Mouse (Mus musculus) CD4-positive, CD25-positive, alpha-beta regulatory T cell, adult 4 months (primary cell): ENCODE data around the gene Wdr60. TPM values are rescaled to one million over a fixed set of nuclear protein-coding genes. Genes with fewer than 3 reads are reported as not detected.
A peak's percentile ranks its signal among the peaks of the same experiment; 100 is the strongest.
"Not testable (repeated sequence)": the region's sequence is repeated elsewhere in the genome, so short reads cannot be mapped to it uniquely, and the experiment has no call there.

Source experiments
- ATAC-seq: one replicate; pipeline ENCODE4 v1.8.0; 2017
- polyA plus RNA-seq, 2 experiments: library from polyadenylated mRNA; unstranded; fragments of 100-300 nt; shearing (Covaris generic); gene quantifications; one replicate each; pipeline ENCODE4 v1.2.1; 2017

Wdr60 gene
- polyA plus RNA-seq, result 1 to 10 TPM; 1.2 to 2.4 TPM

DNA sequence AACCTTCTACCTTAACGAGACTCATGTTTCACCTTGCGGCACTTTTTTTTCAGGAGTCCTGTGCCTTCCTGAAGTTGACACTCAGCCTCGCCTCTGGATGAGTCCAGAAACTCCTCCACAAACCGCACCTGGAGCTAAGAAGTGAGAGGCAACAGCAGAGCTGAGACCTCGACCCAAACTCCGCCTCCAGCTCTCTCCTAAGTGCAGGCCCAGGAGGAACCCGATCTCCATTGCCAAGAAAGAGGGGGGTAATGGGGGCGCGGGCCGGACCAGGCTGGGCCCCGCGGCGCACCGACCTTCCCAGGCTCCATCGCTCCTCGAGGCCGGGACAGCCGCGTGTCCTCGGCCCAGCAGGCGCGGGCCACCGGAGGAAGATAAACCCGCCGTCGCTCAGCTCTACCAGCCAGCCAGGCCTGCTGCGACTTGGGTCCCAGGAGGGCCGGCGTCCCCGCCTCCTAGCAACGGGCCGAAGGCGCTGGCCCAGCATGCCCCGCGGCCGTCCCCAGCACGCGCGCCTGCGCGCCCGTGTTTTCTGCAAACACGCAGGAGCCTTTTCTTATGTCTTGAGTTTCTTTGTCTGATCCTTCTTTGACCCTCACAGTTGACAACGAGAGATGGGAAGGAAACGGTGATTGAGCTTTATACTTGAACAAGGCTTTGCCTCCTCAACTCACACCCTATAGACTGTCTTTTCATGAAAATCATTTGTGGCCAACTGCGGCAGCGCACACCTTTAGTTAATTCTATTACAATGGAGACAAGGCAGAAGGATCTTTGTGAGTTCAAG is at the start of gene Wdr60:
TSS of gene Wdr60 (minus strand) at position 468 of the 787 bp plus-strand sequence.
- ATAC-seq, result peak; percentile 98

DNA sequence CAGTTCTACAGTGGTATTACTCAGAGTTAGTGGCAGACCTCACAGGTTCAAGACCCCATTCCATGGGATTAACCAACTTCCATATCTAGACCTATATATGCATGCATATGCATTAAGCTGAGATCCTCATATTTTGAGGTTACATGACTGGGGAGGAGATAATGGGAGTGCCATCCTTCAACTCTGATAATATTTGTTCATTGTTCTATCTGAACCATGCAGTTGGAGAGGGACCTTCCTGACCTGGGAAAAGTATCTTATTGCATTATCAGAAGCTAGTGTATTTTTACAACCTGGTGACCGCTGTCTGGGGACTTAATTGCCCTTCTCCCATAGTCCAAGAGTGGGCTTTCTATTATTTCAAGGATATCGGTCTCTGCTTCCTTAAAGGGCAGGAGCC is 45.8 kb upstream of the Wdr60 start:
- no peak for ATAC-seq

DNA sequence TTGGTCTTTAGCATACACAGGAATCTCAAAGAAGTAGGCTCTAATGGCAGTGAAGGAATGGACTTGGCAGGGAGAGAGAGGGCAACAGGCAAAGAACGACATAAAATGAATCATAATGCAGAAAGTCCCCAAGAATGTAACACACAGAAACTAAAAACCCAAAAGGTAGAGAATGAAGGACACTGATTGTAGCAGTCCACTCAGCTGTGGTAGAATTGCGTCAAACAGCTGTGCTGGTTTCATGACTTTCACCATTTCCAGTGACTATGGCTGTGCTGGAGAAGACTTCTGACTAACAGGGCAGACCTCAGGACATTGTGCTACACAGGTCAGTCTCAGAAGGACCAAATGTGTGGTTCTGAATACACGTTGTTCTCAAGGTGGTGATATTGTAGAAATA is 45.0 kb upstream of the Wdr60 start:
- ATAC-seq, result no peak

DNA sequence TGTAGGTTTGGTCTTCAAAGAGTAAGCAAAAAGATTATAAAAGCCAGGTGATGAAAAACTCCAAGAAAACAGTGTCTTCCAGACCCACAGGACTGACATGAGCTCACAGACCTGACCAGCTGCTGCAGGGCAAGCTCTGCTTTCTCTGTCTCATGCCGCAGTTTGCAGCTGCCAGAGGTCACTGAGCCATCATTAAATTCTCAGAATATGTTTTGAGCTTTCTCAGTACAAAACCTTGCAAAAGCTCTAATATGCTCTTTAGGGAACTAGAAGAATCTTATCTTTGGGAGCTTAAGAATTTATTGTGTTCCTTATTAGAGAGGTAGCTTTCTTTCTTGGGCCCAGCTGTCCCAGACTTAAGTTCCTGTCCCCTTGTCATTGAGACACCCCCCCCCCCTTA is 43.2 kb upstream of the Wdr60 start:
- no peak for ATAC-seq

DNA sequence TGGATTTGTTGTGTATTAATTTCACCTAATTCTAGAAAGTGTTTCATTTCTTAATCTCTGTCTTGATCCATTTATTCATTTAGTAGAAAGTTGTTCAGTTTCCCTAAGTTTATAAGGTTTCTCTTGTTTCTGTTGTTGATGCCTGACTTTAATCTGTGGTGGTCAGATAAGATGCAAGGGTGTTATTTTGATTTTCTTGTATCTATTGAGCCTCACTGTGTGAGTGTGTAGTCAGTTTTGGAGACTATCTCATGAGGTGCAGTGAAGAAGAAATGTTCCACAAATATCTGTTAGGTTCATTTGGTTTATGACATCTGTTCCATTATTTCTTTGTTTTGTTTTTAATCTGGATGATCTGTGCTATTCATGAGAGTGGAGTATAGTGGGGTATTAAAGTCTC is 39.4 kb upstream of the Wdr60 start:
- no peak for ATAC-seq

DNA sequence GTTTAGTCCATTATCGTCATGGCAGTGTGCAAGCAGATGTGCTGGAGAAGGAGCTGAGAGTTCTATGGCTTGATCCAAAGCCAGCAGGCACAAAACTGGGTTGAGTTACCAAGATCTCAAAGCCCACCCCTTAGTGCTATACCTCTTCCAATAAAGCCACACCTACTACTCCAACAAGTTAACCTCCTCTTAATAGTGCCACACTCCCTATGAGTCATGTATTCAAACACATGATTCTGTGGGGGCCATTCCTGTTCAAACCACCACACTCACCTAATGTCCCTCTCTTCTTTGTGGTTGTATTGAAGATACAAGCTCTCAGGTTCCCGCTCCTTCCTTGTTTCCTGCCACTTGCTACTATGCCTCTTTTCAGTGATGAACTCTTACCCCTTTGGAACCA is 37.1 kb upstream of the Wdr60 start:
- peak; percentile 37 for ATAC-seq

DNA sequence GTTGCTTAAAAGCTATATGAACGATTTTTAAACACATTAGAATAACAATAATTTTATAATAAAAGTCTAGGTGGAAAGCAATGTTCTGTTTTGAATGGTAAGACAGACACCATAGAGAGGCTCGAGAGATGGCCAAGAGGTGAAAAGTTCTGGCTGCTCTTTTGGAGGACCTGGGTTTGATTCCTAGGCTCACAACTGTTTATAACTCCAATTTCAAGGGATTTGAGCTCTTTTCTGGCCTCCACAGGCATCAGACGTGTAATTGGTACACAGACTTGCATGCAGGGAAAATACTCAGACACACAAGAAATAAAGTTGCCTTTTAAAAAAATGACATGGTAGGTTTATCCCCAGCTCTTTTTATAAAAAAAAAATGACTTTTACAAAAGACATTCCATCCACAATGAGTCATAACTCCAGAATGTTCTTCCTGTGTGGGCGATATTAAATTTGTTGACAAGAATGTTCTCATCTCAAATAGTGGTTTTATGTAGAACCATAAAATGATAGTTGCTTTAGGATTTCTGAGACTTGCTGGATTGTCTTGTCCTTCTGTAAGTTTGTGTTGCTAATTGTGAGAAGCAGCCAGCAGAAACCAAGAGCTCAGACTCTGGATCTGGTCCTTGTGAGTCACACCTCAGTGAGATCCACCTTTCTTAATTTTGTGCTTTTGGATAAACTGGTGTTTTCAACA is 30.9 kb upstream of the Wdr60 start:
- peak; percentile 53 for ATAC-seq

DNA sequence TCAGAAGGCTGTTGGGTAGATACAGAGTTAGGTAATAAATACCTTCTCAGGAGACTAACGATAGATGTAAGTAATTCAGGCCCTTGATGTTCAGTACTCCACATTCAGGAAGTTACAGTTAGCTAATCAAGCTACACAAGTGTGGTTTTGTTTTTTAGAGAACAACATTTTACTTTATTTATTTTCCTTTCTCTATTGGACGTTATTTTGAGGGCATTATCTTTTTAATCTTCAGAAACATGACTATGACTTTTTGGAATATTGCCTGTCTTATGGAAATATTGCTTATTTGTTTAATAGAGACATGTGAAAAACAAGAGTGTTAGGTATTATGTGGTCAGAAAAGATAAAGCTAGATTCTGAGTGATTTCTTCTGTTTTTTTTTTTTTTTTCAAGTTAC is 30.4 kb upstream of the Wdr60 start:
- ATAC-seq, result peak; percentile 62

DNA sequence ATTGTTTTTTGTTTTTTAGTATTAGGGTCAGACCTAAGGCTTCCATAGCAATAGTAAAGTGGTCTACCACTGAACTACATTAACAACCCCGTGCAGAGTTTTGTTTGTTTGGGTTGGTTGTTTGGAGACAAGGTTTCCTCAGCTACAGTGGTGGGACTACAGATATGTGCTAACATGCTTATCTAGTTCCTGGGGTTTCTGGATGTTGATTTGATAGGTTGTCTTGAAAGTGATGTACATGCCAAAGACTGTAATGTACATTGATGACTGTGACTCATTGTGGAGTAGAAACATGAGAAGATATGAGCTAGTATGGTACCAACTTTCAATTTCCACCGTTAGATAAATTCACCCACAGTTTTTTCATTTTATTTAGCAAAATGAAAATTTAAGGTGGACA is 20.7 kb upstream of the Wdr60 start:
- no peak for ATAC-seq

DNA sequence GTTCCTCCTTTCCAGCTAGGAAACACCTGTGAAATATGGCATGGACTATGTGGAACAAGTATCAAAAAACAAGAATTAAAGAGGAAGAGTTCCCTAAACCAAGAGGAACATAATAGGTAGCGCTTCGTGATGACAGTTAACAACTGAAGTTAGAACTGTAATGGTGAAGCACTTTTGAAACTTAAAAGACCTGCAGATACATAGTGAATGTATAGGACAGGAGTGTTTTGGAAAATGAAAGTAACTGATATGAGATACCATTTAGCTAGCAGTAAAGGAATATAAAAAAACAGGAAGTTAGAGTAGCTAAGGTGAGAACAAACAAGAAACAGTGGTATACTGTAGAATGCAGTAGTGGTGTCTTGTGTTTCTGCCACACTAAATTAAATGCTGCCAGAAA is 20.0 kb upstream of the Wdr60 start:
- ATAC-seq, result peak; percentile 38

DNA sequence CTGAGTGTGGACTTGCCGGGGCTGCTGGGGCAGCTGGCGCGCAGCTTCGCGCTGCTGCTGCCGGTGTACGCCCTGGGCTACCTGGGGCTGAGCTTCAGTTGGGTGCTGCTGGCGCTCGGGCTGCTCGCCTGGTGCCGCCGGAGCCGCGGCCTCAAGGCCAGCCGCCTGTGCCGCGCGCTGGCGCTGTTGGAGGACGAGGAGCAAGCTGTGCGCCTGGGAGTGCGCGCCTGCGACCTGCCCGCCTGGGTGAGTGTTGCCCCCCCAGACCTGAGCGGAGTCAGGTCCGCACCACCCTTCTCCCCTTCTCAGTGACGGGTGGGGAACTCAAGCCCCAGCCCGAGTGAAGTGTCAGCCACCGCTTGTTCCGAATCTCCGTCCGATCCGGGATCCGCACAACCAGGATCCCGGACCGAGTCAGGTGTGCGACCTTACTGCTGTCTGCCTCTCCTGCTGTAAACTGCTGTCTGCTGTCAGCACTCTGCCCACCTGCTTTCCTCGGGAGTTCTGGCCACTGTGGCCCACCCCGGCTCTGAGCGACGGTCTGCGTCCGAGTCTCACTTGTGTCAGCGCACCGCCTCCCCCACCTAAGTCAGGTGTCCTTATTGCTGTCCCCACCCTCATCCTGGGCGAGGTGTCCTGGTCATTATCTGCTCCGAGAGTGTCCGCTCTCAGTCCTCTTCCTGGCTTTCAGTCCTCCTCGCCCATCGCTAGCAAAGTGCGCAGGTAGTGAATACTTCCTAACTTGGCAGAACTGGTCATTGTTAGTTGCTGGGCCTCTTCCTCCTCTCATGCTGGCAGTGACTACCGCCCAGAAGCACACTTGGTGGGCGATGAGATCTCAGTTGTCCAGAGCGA is 18.8 kb upstream of the Wdr60 start:
- peak; percentile 25 for ATAC-seq

DNA sequence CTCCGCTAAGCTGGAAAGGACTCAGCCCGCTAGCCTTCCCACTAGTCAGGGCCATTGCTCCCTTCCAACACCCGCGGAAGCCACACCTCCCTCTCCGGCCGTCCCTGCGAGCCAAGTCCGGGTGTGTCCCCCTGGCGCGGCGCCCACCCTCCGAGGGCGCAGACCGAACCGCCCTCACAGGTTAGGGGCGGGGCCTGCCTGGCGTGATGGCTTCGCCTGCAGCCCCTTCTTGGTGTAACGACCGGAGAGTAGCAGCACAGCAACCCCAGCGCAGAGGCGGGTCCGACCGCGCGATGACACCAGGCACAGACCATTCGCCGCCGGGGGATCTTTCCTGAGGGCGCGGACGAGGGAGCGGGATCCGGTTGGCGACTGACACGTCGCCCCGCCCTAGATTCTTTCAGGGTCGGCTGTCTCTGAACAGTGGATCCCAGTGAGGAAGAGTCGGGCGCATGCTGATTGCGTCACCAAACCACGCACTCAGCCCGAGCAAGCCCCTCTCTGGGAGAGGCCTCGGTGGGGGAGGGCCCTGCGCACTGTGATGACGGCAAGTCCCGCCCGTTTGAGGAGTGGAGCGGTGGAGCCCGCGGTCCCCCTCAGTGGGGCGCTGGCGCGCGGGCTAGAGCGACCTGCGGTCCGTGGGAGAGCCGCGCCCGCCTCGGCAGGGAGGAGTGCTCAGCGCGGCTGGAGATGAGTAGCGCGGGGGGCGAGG is 18.0 kb upstream of the Wdr60 start, which contains the start of gene Esyt2:
TSS of gene Esyt2 (plus strand) at position 544 of the 712 bp plus-strand sequence.
- ATAC-seq, result peak; percentile 85

DNA sequence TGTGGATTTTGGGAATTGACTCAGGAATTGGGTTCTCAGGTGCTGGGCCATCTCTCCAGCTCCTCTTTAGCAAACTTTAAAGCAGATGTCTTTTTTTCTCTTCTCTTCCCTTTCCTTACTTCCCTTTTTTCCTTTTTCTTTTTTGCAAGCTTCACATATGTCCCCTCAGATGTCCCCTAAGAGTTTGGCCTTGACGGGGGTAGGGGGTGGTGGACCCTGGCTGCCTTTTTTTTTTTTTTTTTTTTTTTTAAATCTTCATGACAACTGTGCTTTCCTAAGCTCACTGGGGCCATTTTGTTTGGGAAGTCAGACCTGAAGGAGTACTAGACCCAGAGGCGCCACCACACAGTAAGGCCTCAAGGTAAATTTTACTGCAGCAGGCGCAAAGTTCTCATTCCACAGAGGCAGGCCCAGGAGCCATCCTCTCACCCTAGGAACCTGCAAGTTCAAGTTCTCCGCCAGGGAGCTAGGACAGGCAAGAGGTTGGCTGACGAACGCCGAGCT is 17.4 kb upstream of the Wdr60 start:
- no peak for ATAC-seq

DNA sequence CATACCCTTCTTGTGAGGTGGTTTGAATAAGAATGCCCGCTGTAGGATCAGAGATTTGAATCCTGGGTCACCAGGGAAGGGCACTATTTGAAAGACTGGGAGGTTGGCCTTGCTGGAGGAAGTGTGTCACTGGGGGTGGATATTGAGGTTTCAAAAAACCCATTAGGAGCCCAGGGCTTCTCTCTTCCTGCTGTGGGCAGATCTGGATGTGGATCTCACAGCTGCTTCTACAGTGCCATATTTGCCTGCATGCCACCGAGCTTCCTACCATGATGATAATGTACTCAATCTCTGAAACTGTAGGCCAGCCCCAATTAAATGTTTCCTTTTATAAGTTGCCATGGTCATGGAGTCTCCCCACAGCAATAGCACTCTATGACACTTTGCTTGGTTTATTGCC is 16.4 kb upstream of the Wdr60 start:
- no peak for ATAC-seq

DNA sequence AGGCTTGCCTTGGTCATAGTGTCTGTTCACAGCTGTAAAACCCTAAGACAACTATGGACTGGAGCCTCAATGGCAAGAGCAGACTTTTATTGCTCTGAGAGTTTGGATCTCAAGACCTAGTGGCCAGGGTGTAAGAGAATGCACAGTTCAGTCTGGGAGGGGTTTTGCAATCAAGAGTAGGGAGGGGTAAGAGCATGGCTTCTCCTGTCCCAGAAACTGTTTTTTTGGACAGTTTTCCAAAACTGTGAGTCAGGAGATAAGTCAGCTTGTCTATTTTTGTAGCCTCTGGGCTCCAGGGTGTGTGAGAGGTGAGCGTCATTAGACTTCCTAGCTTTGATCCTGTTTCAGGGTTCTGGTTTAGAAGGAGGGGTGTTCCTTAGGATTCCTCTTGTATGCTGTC is 15.7 kb upstream of the Wdr60 start:
- no peak for ATAC-seq

DNA sequence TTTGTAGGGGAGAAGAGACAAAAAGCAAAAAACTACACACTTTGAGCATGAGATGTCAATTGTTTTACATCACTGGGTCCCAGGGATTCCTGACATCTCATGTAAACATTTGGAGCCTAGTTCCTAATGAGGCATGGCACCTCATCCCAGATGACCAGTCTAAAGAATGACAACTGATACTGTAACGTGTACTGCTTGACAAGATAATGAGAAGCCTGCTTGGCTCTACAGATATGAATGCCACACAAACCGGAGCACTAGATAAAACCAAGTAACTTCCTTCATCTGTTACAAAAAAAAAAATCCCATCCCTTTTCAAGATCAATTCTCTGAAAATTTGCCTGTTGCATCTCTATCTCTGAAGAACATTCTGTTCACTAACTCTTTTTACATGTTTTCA is 14.1 kb upstream of the Wdr60 start:
- no peak for ATAC-seq

DNA sequence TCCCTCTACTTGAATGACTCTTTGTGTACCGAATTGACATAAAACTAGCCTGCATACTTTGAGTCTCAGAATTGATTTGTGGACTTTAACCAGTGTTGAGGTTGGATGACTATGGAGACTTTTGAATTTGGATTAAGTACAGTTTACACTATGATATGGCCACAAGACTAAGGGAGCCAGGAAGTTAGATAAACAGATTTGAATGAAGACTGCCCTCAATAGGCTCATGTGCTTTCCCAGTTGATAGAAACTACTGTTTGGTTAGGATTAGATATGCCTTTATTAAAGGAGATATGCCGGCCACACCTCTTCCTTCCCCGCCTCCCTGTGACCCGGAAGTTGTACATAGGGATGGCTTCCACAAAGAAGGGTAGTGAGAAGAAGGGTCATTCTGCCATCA is 12.8 kb upstream of the Wdr60 start:
- ATAC-seq, result no peak

DNA sequence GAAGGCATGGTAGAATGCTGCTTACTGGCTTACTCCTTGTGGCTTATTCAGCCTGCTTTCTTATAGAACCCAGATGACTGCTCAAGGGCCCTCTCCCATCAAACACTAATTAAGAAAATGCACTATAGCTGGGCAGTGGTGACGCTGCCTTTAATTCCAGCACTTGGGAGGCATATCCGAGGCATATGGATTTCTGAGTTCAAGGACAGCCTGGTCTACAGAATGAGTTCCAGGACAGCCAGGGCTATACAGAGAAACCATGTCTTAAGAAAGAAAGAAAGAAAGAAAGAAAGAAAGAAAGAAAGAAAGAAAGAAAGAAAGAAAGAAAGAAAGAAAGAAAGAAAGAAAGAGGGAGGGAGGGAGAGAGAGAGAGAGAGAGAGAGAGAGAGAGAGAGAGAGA is 12.3 kb upstream of the Wdr60 start, which contains the start of gene Gm11027:
TSS of gene Gm11027 (plus strand) at position 301 of the 400 bp plus-strand sequence.
- not testable (repeated sequence) for ATAC-seq

DNA sequence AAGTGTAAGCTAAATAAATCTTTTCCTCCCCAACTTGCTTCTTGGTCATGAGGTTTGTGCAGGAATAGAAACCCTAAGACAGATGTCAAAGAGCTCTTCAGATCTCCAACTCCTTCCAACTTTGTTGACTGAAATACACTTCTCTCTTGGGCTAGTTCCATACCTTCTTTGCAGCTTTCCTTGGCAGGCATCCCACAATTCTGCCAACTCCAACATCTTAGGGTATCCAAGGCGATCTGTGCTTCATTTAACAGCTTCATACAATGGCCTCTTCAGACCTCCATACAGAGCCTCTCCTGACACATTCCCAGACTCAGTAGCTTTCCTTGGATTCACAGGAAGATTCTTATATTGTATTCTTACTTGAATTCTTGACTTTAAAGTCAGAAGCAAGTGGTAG is 10.9 kb upstream of the Wdr60 start:
- ATAC-seq, result no peak

DNA sequence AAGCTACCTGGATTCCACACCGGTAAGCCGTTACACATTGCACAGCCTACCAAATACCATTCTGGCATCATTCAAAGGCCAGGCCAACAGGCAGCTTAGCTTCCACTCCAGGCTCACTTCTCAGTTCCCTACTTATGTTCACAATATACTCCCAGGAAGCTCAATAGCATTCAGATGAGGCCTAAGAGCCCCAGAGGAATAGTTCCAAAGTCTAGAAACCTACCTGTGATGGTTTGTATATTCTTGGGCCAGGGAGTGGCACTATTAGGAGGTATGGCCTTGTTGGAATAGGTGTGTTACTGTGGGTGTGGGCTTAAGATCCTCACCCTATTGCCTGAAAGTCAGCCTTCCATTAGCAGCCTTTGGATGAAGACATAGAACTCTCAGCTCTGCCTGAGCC is 8.2 kb upstream of the Wdr60 start:
- ATAC-seq, result no peak

DNA sequence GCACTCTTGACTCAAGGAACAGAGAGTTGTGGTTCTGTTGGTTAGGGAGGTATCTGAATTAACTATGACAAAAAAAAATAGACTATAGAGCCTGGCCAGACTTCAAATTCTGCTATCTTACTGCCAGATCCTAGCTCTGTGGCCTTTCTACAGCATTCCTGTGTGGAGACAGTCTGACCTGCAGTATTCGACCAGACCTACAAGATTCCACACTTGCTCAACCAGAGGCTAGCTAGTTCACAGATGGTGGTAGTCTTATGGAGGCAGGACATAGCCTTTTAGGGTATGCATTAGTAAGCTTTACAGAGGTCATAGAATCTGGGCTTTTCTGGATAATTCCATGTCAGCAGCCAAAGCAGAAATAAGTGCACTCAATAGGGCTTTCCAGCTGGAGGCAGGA is 7.7 kb upstream of the Wdr60 start:
- no peak for ATAC-seq

DNA sequence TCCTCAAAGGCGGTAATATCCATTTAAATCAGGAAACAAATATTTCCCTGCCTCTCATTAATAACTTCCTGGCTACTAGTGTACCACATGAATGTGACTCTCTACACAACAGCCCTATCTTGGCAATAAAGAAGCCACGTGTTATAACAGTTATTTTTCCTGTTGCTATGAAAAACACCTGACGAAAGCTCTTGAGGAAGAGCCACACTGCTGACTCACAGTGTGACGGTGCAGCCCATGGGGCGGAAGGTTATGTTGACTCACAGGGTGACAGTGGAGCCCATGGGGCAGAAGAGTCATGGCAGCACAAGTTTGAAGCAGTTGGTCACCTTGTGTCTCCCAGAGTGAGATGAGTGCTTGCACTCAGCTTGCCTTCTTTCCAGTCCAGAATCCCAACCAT is 6.6 kb upstream of the Wdr60 start:
- ATAC-seq, result peak; percentile 39
